Mouse (Mus musculus) liver, adult 2 months (tissue): ENCODE results near the gene Gm20696.

Source experiments
- CTCF ChIP-seq: fragments of 200-500 bp; IDR thresholded peaks from 2 replicates; pipeline ENCODE4 v1.5.1; 2011; ENCODE audit warnings: low read depth, low read length, control low read depth
- POLR2A ChIP-seq: fragments of 200-500 bp; IDR thresholded peaks from 2 replicates; pipeline ENCODE4 v1.6.1; 2011; ENCODE audit warnings: low read length, control low read depth; ENCODE audit not compliant: insufficient read depth; ENCODE audit errors: extremely low read depth

GRCm38 (mm10) chr6:99602434-99602833 is 64.2 kb downstream of the Gm20696 start:
- TF ChIP-seq POLR2A (no peak), CTCF (no peak)
